Mouse (Mus musculus): ENCODE data around the gene Plekho1. TPM values are rescaled to one million over a fixed set of nuclear protein-coding genes. Genes with fewer than 3 reads are reported as not detected.

Gene Plekho1
- total and polyA plus RNA-seq, 2 experiments from 2014 or later = 39.0 to 57.8 TPM

DNA sequence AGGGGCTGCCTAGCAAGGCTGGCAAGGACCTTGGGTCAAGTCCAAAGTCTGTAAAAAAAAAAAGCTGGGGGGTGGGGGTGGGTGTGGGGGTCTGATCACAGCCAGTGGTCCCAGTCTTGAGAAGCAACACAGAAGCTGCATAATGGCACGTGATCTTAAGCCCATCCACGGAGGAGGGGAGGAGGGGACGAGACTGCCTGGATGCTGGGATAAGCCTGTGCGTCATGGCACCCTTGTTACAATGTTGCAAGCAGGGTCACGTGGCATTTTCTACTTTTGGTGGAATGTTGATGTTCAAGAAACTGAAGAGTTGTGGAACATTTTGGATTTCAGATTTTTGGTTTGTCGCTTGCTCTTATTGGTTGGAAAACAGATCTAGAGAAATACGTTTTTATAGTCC lies 52.6 kb downstream of the Plekho1 start:
- no peak for TF ChIP-seq CTCF (IDR thresholded peaks at IDR 0.05; ENCODE audit: low read depth)
- Histone ChIP-seq H3K9me3 (ENCODE audit: low read length) (no peaks in the 10 kb centered on the region), H3K4me3 (ENCODE audit: low read length) (no peak overlapping the region), H3K27me3 (ENCODE audit: insufficient read depth, low read length) (no peaks in the 10 kb centered on the region), H3K4me2 (ENCODE audit: low read depth, low read length) (no peak overlapping the region), H3K4me1 (ENCODE audit: insufficient read depth, low read length) (no peaks in the 10 kb centered on the region), H3K27ac (no peak overlapping the region), H3K9ac (replicated peaks; ENCODE audit: low read length) (no peak overlapping the region), H3K36me3 (ENCODE audit: insufficient read depth, low read length) (peaks cover 14% of the 10 kb centered on the region; the same call in 1 of the 2 replicates)
- ATAC-seq (no peak), DNase-seq (ENCODE audit: low spot score) (no peak)
- WGBS = 89% methylated on average over 7 of the region's 7 CpGs

GRCm38 (mm10) chr3:95942749-95943148 lies 53.1 kb downstream of the Plekho1 start:
- ATAC-seq = no peak
- WGBS = 72% methylated on average over 6 of the region's 6 CpGs
- TF ChIP-seq CTCF (IDR thresholded peaks at IDR 0.05; ENCODE audit: low read depth) = no peak
- no peak overlapping the region for H3K4me3 ChIP-seq (ENCODE audit: low read length)
- no peaks in the 10 kb centered on the region for H3K4me1 ChIP-seq (ENCODE audit: insufficient read depth, low read length)
- H3K9me3 ChIP-seq (ENCODE audit: low read length) = no peaks in the 10 kb centered on the region
- DNase-seq (ENCODE audit: low spot score) = no peak
- H3K27ac ChIP-seq = no peak overlapping the region
- H3K9ac ChIP-seq (replicated peaks; ENCODE audit: low read length) = no peak overlapping the region
- peaks cover 18% of the 10 kb centered on the region; the same call in 1 of the 2 replicates for H3K36me3 ChIP-seq (ENCODE audit: insufficient read depth, low read length)
- no peaks in the 10 kb centered on the region for H3K27me3 ChIP-seq (ENCODE audit: insufficient read depth, low read length)
- H3K4me2 ChIP-seq (ENCODE audit: low read depth, low read length) = no peak overlapping the region

DNA sequence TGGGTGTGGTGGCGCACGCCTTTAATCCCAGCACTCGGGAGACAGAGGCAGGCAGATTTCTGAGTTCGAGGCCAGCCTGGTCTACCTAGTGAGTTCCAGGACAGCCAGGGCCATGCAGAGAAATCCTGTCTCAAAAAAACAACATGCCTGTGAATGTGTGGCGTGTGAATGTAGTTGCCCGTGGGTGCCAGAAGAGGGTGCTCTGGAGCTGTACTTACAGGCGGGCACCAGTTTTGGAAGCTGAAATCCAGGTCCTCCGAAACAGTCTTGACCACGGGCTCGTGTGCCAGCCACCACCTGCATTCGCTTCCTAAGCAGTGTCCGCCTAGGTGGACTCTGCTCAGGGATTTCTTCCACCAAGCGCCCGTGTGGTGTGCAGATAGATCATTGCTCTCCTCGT lies 57.0 kb downstream of the Plekho1 start:
- TF ChIP-seq CTCF (IDR thresholded peaks at IDR 0.05; ENCODE audit: low read depth) = peak; percentile 51
- no peak overlapping the region for H3K4me3 ChIP-seq (ENCODE audit: low read length)
- no peaks in the 10 kb centered on the region for H3K27me3 ChIP-seq (ENCODE audit: insufficient read depth, low read length)
- no peak for DNase-seq (ENCODE audit: low spot score)
- H3K36me3 ChIP-seq (ENCODE audit: insufficient read depth, low read length) = peaks cover 37% of the 10 kb centered on the region; the same call in 1 of the 2 replicates
- WGBS = 94% methylated on average over 15 of the region's 15 CpGs
- no peak overlapping the region for H3K4me2 ChIP-seq (ENCODE audit: low read depth, low read length)
- H3K27ac ChIP-seq = no peak overlapping the region
- ATAC-seq = no peak
- H3K9me3 ChIP-seq (ENCODE audit: low read length) = no peaks in the 10 kb centered on the region
- no peak overlapping the region for H3K9ac ChIP-seq (replicated peaks; ENCODE audit: low read length)
- H3K4me1 ChIP-seq (ENCODE audit: insufficient read depth, low read length) = no peaks in the 10 kb centered on the region

Other genes starting within 250 kb of the Plekho1 start
- gene Tars2, start 235.8 kb downstream of the Plekho1 start, total RNA-seq (2014; rRNA removed) = 32.8 and 40.3 TPM in 2 replicates
- gene Tars2, start 235.8 kb downstream of the Plekho1 start, polyA plus RNA-seq (2015; fragmentation: Nextera tagmentation; extraction: Ambion mirVana) = 39.5 and 40.9 TPM in 2 replicates
- gene Rprd2, start 177.1 kb downstream of the Plekho1 start, total RNA-seq (2014; rRNA removed) = 22.7 and 24.3 TPM in 2 replicates
- 20.3 and 21.2 TPM in 2 replicates for gene Rprd2, start 177.1 kb downstream of the Plekho1 start, polyA plus RNA-seq (2015; fragmentation: Nextera tagmentation; extraction: Ambion mirVana)
- gene Prpf3, start 140.1 kb downstream of the Plekho1 start, total RNA-seq (2014; rRNA removed) = 2.6 and 7.7 TPM in 2 replicates
- 22.6 and 23.0 TPM in 2 replicates for gene Prpf3, start 140.1 kb downstream of the Plekho1 start, polyA plus RNA-seq (2015; fragmentation: Nextera tagmentation; extraction: Ambion mirVana)
- gene Mrps21, start 124.5 kb downstream of the Plekho1 start, total RNA-seq (2014; rRNA removed) = 128 and 145 TPM in 2 replicates
- 271 and 273 TPM in 2 replicates for gene Mrps21, start 124.5 kb downstream of the Plekho1 start, polyA plus RNA-seq (2015; fragmentation: Nextera tagmentation; extraction: Ambion mirVana)
- 2.5 and 4.3 TPM in 2 replicates for gene Ciart, start 113.8 kb downstream of the Plekho1 start, total RNA-seq (2014; rRNA removed)
- gene Ciart, start 113.8 kb downstream of the Plekho1 start, polyA plus RNA-seq (2015; fragmentation: Nextera tagmentation; extraction: Ambion mirVana) = 7.5 and 11.4 TPM in 2 replicates
- gene BC028528, start 104.0 kb downstream of the Plekho1 start, total RNA-seq (2014; rRNA removed) = 2.6 and 5.5 TPM in 2 replicates
- gene BC028528, start 104.0 kb downstream of the Plekho1 start, polyA plus RNA-seq (2015; fragmentation: Nextera tagmentation; extraction: Ambion mirVana) = 21.3 and 23.3 TPM in 2 replicates
- gene Aph1a, start 102.0 kb downstream of the Plekho1 start, total RNA-seq (2014; rRNA removed) = 75.9 and 99.4 TPM in 2 replicates
- gene Aph1a, start 102.0 kb downstream of the Plekho1 start, polyA plus RNA-seq (2015; fragmentation: Nextera tagmentation; extraction: Ambion mirVana) = 41.1 and 42.2 TPM in 2 replicates
- 7.5 and 9.4 TPM in 2 replicates for gene Car14, start 91.3 kb downstream of the Plekho1 start, total RNA-seq (2014; rRNA removed)
- gene Car14, start 91.3 kb downstream of the Plekho1 start, polyA plus RNA-seq (2015; fragmentation: Nextera tagmentation; extraction: Ambion mirVana) = 16.7 and 17.8 TPM in 2 replicates
- gene Anp32e, start 66.8 kb downstream of the Plekho1 start, total RNA-seq (2014; rRNA removed) = 26.2 and 27.5 TPM in 2 replicates
- gene Anp32e, start 66.8 kb downstream of the Plekho1 start, polyA plus RNA-seq (2015; fragmentation: Nextera tagmentation; extraction: Ambion mirVana) = 127 and 128 TPM in 2 replicates
- gene Vps45, start 62.5 kb upstream of the Plekho1 start, total RNA-seq (2014; rRNA removed) = 22.1 and 24.9 TPM in 2 replicates
- gene Vps45, start 62.5 kb upstream of the Plekho1 start, polyA plus RNA-seq (2015; fragmentation: Nextera tagmentation; extraction: Ambion mirVana) = 59.3 and 61.8 TPM in 2 replicates
- 10.1 and 23.6 TPM in 2 replicates for gene Otud7b, start 108.5 kb upstream of the Plekho1 start, total RNA-seq (2014; rRNA removed)
- gene Otud7b, start 108.5 kb upstream of the Plekho1 start, polyA plus RNA-seq (2015; fragmentation: Nextera tagmentation; extraction: Ambion mirVana) = 9.0 and 11.7 TPM in 2 replicates
- 11.0 and 11.7 TPM in 2 replicates for gene Mtmr11, start 166.0 kb upstream of the Plekho1 start, total RNA-seq (2014; rRNA removed)
- gene Mtmr11, start 166.0 kb upstream of the Plekho1 start, polyA plus RNA-seq (2015; fragmentation: Nextera tagmentation; extraction: Ambion mirVana) = 11.4 and 14.0 TPM in 2 replicates
- 67.7 and 94.8 TPM in 2 replicates for gene Sf3b4, start 176.3 kb upstream of the Plekho1 start, total RNA-seq (2014; rRNA removed)
- 134 and 144 TPM in 2 replicates for gene Sf3b4, start 176.3 kb upstream of the Plekho1 start, polyA plus RNA-seq (2015; fragmentation: Nextera tagmentation; extraction: Ambion mirVana)
- gene Sv2a, start 185.2 kb upstream of the Plekho1 start, total RNA-seq (2014; rRNA removed) = 133 and 136 TPM in 2 replicates
- gene Sv2a, start 185.2 kb upstream of the Plekho1 start, polyA plus RNA-seq (2015; fragmentation: Nextera tagmentation; extraction: Ambion mirVana) = 138 and 151 TPM in 2 replicates
- gene Bola1, start 223.7 kb upstream of the Plekho1 start, total RNA-seq (2014; rRNA removed) = 40.4 and 42.9 TPM in 2 replicates
- gene Bola1, start 223.7 kb upstream of the Plekho1 start, polyA plus RNA-seq (2015; fragmentation: Nextera tagmentation; extraction: Ambion mirVana) = 62.1 and 63.0 TPM in 2 replicates
- 74.8 and 161 TPM in 2 replicates for gene Hist2h2ab, start 223.9 kb upstream of the Plekho1 start, total RNA-seq (2014; rRNA removed)
- not detected in 2 replicates for gene Hist2h2ab, start 223.9 kb upstream of the Plekho1 start, polyA plus RNA-seq (2015; fragmentation: Nextera tagmentation; extraction: Ambion mirVana)
- gene Hist2h2ac, start 224.9 kb upstream of the Plekho1 start, total RNA-seq (2014; rRNA removed) = 718 and 726 TPM in 2 replicates
- gene Hist2h2ac, start 224.9 kb upstream of the Plekho1 start, polyA plus RNA-seq (2015; fragmentation: Nextera tagmentation; extraction: Ambion mirVana) = 3.6 and 3.9 TPM in 2 replicates
- 10.1 and 15.4 TPM in 2 replicates for gene Hist2h2be, start 225.1 kb upstream of the Plekho1 start, total RNA-seq (2014; rRNA removed)
- 4.0 and 4.1 TPM in 2 replicates for gene Hist2h2be, start 225.1 kb upstream of the Plekho1 start, polyA plus RNA-seq (2015; fragmentation: Nextera tagmentation; extraction: Ambion mirVana)
- gene Hist2h3c2, start 243.1 kb upstream of the Plekho1 start, total RNA-seq (2014; rRNA removed) = 441 and 602 TPM in 2 replicates
- gene Hist2h3c2, start 243.1 kb upstream of the Plekho1 start, polyA plus RNA-seq (2015; fragmentation: Nextera tagmentation; extraction: Ambion mirVana) = 1.6 and 2.3 TPM in 2 replicates
- 1,755 and 2,054 TPM in 2 replicates for gene Hist2h2aa2, start 244.3 kb upstream of the Plekho1 start, total RNA-seq (2014; rRNA removed)
- 52.1 and 62.1 TPM in 2 replicates for gene Hist2h2aa2, start 244.3 kb upstream of the Plekho1 start, polyA plus RNA-seq (2015; fragmentation: Nextera tagmentation; extraction: Ambion mirVana)
- gene Hist2h2aa1, start 249.5 kb upstream of the Plekho1 start, total RNA-seq (2014; rRNA removed) = 1,894 and 2,680 TPM in 2 replicates
- 24.4 and 25.0 TPM in 2 replicates for gene Hist2h2aa1, start 249.5 kb upstream of the Plekho1 start, polyA plus RNA-seq (2015; fragmentation: Nextera tagmentation; extraction: Ambion mirVana)